Mouse (Mus musculus) urinary bladder, postnatal 4 days (tissue): ENCODE data around the gene Tff1.

Experiments used
- DNase-seq, 2 experiments: peaks; one replicate each; pipeline ENCODE4 v3.0.0; 2021 to 2022; ENCODE audit warnings: low spot score in 2 of 2

Gene Tff1

GRCm38 (mm10) chr17:31165127-31165526 is at the start of gene Tff1:
Gene Tff1 (minus strand): TSS chr17:31165277.
- DNase-seq: no peak

- DNase-seq: no peak
These were observed 46.8 kb upstream of the Tff1 start for GRCm38 (mm10) chr17:31211881-31212280.

GRCm38 (mm10) chr17:31210299-31210698 is 45.2 kb upstream of the Tff1 start:
- no peak for DNase-seq

- no peak for DNase-seq
These were observed 44.4 kb upstream of the Tff1 start for GRCm38 (mm10) chr17:31209376-31209930.

GRCm38 (mm10) chr17:31208654-31209053 is 43.6 kb upstream of the Tff1 start:
- no peak for DNase-seq

GRCm38 (mm10) chr17:31207771-31208334 is 42.8 kb upstream of the Tff1 start, which contains the start of gene Ubash3a:
Gene Ubash3a (plus strand): TSS chr17:31207873.
- DNase-seq: no peak

GRCm38 (mm10) chr17:31198877-31199276 is 33.8 kb upstream of the Tff1 start, which contains the start of gene Tmprss3:
Gene Tmprss3 (minus strand): TSS chr17:31198977.
- no peak for DNase-seq

GRCm38 (mm10) chr17:31196283-31196682 is 31.2 kb upstream of the Tff1 start:
- no peak for DNase-seq

- no peak for DNase-seq
These were observed 30.1 kb upstream of the Tff1 start for GRCm38 (mm10) chr17:31195207-31195606.

GRCm38 (mm10) chr17:31193360-31193759 is 28.3 kb upstream of the Tff1 start:
- no peak for DNase-seq

- no peak for DNase-seq
These were observed 27.6 kb upstream of the Tff1 start for GRCm38 (mm10) chr17:31192663-31193062.

- no peak for DNase-seq
These were observed 26.7 kb upstream of the Tff1 start for GRCm38 (mm10) chr17:31191825-31192224.

- DNase-seq: peak; percentile 54 to 71
These were observed 22.3 kb upstream of the Tff1 start for GRCm38 (mm10) chr17:31187370-31187769.

- no peak for DNase-seq
These were observed 19.4 kb upstream of the Tff1 start for GRCm38 (mm10) chr17:31184269-31184990.

GRCm38 (mm10) chr17:31183180-31183974 is 18.3 kb upstream of the Tff1 start:
- DNase-seq: no peak

GRCm38 (mm10) chr17:31181490-31181889 is 16.4 kb upstream of the Tff1 start:
- no peak for DNase-seq

GRCm38 (mm10) chr17:31176321-31176720 is 11.2 kb upstream of the Tff1 start:
- no peak for DNase-seq

GRCm38 (mm10) chr17:31169796-31170195 is 4.7 kb upstream of the Tff1 start:
- no peak for DNase-seq

GRCm38 (mm10) chr17:31163821-31164220 is 1.3 kb downstream of the Tff1 start:
- no peak for DNase-seq

GRCm38 (mm10) chr17:31162607-31163006 is 2.5 kb downstream of the Tff1 start:
- DNase-seq: no peak

GRCm38 (mm10) chr17:31160291-31160690 is 4.8 kb downstream of the Tff1 start:
- DNase-seq: no peak

GRCm38 (mm10) chr17:31157921-31158320 is 7.2 kb downstream of the Tff1 start:
- no peak for DNase-seq
